Mouse (Mus musculus) inflammation-experienced regulatory T-cells (primary cell): ENCODE data around the gene Ilk. TPM values are rescaled to one million over a fixed set of nuclear protein-coding genes. Genes with fewer than 3 reads are reported as not detected.

Experiments used
- polyA plus RNA-seq, 2 experiments: library from polyadenylated mRNA; unstranded; fragments of 100-300 nt; shearing (Covaris generic); gene quantifications; one replicate each; pipeline ENCODE4 v1.2.1; 2017

Ilk gene
- 100 to 1,000 TPM; 198 to 260 TPM for polyA plus RNA-seq

DNA sequence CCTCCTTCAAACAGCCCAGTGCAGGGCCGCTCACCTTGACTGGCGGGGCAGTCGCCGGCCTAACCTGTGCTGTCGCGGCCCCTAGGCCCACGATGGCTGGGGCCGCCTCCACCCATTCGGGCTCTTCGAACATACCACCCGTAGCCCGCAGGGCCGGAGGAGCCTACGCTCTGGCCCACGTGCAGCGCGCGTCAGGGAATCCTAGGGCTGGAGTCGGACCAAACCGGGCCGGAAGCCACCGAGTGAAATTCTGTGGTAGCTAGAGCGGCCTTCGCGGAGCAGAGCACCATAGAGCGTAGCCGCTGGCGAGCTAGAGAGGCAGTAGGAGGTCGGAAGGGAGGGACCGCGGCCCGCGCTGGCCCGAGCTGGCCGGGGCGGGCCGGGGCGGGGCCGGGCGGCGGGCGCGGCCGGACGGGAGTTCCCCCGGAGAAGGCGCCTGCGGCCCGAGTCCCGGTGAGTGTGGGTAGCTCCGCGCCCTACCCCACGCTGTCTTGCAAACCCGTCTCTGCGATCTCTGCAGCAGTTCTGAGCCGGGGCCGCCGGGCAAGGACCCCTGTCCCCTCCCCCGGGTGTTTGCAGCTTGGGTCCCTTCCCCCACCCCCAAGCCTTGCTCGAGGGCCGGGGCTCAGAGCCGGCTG, at the start of gene Ilk:
Gene Ilk (plus strand): TSS at position 329 of the 638 bp plus-strand sequence.

DNA sequence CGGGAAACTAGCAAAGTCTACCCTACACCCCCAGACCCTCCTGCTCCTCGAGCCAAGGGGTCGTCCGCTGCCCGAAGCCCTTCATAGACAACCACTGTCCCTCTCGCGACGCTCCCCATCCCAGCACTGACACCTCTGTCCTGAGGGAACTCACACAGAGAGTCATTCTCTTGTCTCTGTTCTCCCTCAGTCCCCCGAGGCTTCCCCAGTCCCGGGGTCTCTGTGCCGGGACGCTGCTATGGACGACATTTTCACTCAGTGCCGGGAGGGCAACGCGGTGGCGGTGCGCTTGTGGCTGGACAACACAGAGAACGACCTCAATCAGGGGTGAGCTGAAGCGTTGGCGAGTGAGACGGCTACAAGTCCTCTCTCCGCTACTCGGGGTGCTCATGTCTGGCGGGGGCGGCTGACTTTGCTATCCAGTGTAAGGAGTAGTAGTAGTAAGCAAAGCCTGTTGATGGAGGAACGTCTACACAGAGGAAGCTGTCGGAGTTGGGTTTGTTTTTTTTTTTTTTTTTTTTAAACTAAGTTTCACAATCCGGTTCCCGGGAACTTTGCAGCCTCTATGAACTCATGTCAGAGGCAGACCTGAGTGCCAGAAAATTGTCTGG, 624 bp downstream of the Ilk start, which contains the start of gene Rrp8:
Gene Rrp8 (minus strand): TSS at position 475 of the 611 bp plus-strand sequence.

DNA sequence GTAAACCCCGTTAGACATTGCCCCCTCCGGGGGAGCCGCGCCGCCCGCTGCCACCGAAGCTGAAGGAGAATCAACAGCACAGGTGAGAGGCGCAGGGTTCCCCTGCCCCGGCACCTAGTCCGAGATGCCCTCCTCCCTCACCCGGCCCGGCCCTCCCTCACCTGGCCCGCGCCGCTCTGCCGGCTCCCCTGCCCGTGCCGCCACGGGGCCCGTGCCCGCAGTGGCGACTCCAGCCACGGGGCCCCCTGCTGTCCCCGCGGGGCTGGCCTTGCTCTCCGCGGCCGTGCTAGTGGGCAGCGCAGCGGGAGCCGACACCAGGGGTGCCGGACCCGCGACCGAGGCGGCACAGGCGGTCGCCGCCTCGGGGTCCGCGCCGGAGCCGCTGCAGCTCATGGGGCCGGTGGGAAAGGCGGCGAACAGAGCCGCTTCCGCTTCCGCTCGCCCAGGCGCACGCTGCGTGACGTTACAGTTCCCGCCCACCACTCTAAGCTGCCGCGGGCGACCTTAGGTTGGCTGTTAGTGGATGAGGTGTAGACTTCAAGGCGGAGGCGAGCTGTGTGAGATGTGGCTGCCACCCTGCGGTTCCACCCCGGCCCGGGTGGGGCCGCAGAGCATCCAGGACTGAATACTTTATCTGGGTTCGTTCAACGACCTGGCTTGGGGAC, 7.7 kb downstream of the Ilk start, which contains the start of gene Taf10:
Gene Taf10 (minus strand): TSS at position 436 of the 665 bp plus-strand sequence.

GRCm38 (mm10) chr7:105751491-105752433, 15.4 kb downstream of the Ilk start, which contains the start of gene Tpp1:
Gene Tpp1, minus strand, starts transcription at chr7:105752235.

DNA sequence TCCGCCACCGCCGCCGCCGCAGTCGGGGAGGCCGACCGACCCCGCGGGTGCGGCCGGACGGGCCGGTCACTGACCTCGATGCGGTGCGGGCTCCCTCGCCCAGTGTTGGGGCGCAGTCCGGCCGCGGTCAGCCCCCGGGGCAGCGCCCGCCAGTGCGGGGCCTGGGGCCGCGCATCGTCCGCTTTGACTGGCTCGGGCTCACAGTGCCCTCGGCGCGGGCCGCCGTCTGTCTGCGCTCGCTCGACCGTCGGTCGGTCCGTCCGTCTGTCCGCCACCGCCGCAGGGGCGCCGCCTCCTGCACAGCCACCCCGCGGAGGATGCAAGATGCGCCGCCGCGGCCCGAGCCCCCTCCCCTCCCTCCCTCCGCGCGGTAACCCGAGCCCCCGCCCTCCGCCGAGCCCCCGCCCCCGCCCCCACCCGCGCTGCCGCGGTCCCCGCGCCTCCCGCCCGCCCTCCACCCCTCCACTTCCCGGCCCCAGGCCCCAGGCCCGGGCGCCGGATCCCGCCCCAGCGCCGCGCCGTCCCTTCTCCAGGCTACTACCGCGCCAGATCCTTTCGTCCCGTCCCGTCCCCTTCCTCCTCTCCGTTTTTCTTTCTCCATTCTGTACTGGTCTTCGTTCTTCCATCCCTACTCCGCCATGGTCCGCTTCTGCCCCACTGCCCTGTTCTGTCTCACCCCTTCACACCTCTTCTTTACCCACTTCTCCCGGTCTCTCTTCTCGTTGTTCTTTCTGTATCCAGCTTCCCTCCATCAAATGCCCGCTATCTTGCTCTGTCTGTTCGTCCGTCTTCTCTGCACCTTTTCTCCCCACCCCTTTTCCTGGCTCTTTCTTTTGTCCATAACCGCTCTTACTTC, 51.1 kb downstream of the Ilk start, which contains the start of gene Dchs1:
Gene Dchs1 (minus strand): TSS at position 370 of the 856 bp plus-strand sequence.

Other genes with a start within 250 kb of the Ilk start
- 10 to 100 TPM; 34.0 to 40.5 TPM for gene Smpd1, start 182.2 kb upstream of the Ilk start, polyA plus RNA-seq
- gene Apbb1, start 154.9 kb upstream of the Ilk start, polyA plus RNA-seq: 10 to 100 TPM in 1 of 2 experiments, 1 to 10 TPM in 1; 6.6 to 10.5 TPM
- under 1 TPM in 1 of 2 experiments, not detected in 1; 0.18 TPM for gene Hpx, start 136.5 kb upstream of the Ilk start, polyA plus RNA-seq
- 10 to 100 TPM; 11.2 to 12.0 TPM for gene Trim3, start 103.0 kb upstream of the Ilk start, polyA plus RNA-seq
- 100 to 1,000 TPM; 181 to 212 TPM for gene Timm10b, start 96.5 kb upstream of the Ilk start, polyA plus RNA-seq
- gene Arfip2, start 96.2 kb upstream of the Ilk start, polyA plus RNA-seq: 10 to 100 TPM; 21.0 to 25.3 TPM
- gene Gm45799, start 96.0 kb upstream of the Ilk start, polyA plus RNA-seq: 1 to 10 TPM; 4.6 to 8.9 TPM
- 1 to 10 TPM; 1.2 to 2.3 TPM for gene Dnhd1, start 85.8 kb upstream of the Ilk start, polyA plus RNA-seq
- 10 to 100 TPM; 38.2 to 51.2 TPM for gene Rrp8, start 793 bp downstream of the Ilk start, polyA plus RNA-seq
- gene Taf10, start 7.8 kb downstream of the Ilk start, polyA plus RNA-seq: 100 to 1,000 TPM; 333 to 336 TPM
- 100 to 1,000 TPM in 1 of 2 experiments, 10 to 100 TPM in 1; 99.7 to 111 TPM for gene Tpp1, start 15.6 kb downstream of the Ilk start, polyA plus RNA-seq
- 1 to 10 TPM in 1 of 2 experiments, not detected in 1; 1.3 TPM for gene Dchs1, start 51.1 kb downstream of the Ilk start, polyA plus RNA-seq
- gene Mrpl17, start 74.5 kb downstream of the Ilk start, polyA plus RNA-seq: 100 to 1,000 TPM; 123 to 128 TPM
- 100 to 1,000 TPM in 1 of 2 experiments, 10 to 100 TPM in 1; 80.7 to 155 TPM for gene Gm4070, start 217.4 kb downstream of the Ilk start, polyA plus RNA-seq